Mouse (Mus musculus) bone marrow macrophage, adult 2 months (primary cell): Measurements from ENCODE around the gene Pecam1.

ENCODE experiments used
- CTCF ChIP-seq: IDR thresholded peaks from 2 replicates; pipeline ENCODE4 v1.5.1; 2012; ENCODE audit warnings: low read depth, mild to moderate bottlenecking, low read length, moderate library complexity
- POLR2A ChIP-seq: IDR thresholded peaks from 2 replicates; pipeline ENCODE4 v1.6.1; 2012; ENCODE audit warnings: mild to moderate bottlenecking, low read depth, low read length, borderline replicate concordance

GRCm38 (mm10) chr11:106715066-106715465 lies 35.4 kb downstream of the Pecam1 start:
- TF ChIP-seq POLR2A (no peak), CTCF (no peak)
